Comparison of ENCODE assay signal across 8 mouse cellular contexts in the genomic region with DNA sequence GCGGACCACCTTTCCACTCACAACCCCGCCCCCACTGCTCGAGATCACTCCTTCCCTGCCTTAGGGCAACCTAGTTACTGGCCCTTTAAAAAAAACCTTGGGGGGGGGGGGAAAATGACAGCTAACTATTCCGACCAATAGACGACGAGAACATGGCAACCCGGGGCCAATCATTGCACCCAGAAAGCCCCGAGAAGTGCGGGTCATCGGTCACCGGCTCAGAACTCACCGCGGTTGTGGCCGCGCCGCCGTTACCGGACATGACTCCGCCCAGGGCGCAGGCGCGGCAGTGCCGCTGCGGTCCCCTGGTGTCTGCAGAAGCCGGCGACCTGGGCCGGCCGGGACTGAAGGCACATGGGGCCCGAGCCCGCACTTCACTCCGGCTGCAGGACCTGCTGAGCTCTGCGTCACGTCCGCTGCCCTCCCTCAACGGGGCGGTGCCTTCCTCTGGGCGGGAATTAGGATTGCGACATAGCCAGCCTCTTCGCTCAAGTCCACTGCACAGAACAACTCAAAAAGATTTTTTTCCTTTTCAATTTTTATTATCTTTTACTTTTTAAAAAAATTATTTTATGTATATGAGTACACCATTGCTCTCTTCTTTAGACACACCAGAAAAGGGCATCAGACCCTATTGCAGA. TPM values are rescaled to one million over a fixed set of nuclear protein-coding genes. Genes with fewer than 3 reads are reported as not detected.
DNase-seq lines count a peak whose midpoint lies in the region; ATAC-seq lines count a peak whose summit lies in the region.

TSS of gene Hmbs (minus strand) at position 448 of the 641 bp plus-strand sequence.

- no peaks in the 10 kb centered on the region for H3K9me3 ChIP-seq in hindbrain, embryonic 15.5 days

- peaks cover 36% of the 10 kb centered on the region for H3K79me2 ChIP-seq in macrophage (ENCODE audit: inconsistent target)

- H3K9ac ChIP-seq in hindbrain, embryonic 15.5 days, result peak within 1 kb of the TSS; percentile 70

- H3K4me3 ChIP-seq in hindbrain, embryonic 15.5 days, result peak within 1 kb of the TSS; percentile 67
- peak within 1 kb of the TSS; percentile 59 for H3K4me3 ChIP-seq in macrophage (ENCODE audit: inconsistent target)

- peak within 1 kb of the TSS; percentile 97 for H3K27ac ChIP-seq in hindbrain, embryonic 15.5 days (replicated peaks)
- H3K27ac ChIP-seq in macrophage, result peak within 1 kb of the TSS; percentile 34

- peak; percentile 93 for DNase-seq in R1 (ENCODE audit: low read depth, low spot score)
- peak; percentile 86 to 89 for DNase-seq in cerebellum, postnatal 36 days
- peak; percentile 82 to 91 for DNase-seq in frontal cortex, postnatal 36 days (ENCODE audit: low spot score in 2 of 2)
- DNase-seq in left cerebral cortex, adult 18-20 months (ENCODE audit: low spot score in 2 of 2), result peak; percentile 83 to 92
- DNase-seq in right cerebral cortex, adult 18-20 months, result peak; percentile 93
- peak; percentile 58 for DNase-seq in urinary bladder, postnatal 10 days (ENCODE audit: low spot score)

- 0% methylated on average over 39 of the region's 39 CpGs for WGBS in hindbrain, embryonic 15.5 days
- under 1% methylated on average over 39 of the region's 39 CpGs for WGBS in macrophage (ENCODE audit: missing documents)

- no peaks in the 10 kb centered on the region for H3K27me3 ChIP-seq in hindbrain, embryonic 15.5 days

- H3K36me3 ChIP-seq in hindbrain, embryonic 15.5 days, result peaks cover 19% of the 10 kb centered on the region
- H3K36me3 ChIP-seq in macrophage (ENCODE audit: inconsistent target), result peaks cover 21% of the 10 kb centered on the region

- H3K4me1 ChIP-seq in hindbrain, embryonic 15.5 days (replicated peaks), result peaks cover 15% of the 10 kb centered on the region

- peak within 1 kb of the TSS; percentile 64 for H3K4me2 ChIP-seq in hindbrain, embryonic 15.5 days

- peak; percentile 96 for ATAC-seq in hindbrain, embryonic 15.5 days (ENCODE audit: low FRiP score, low read depth)

RNA-seq across cellular contexts. Expression of gene Hmbs, which starts in this region (rescaled TPM):
- polyA plus RNA-seq in hindbrain, embryonic 15.5 days (2015; fragmentation: Nextera tagmentation; extraction: Ambion mirVana), result 64.8 and 64.9 TPM in 2 replicates
- 10 to 100 TPM; 18.1 to 19.7 TPM for total RNA-seq in left cerebral cortex, adult 18-20 months (2021)
- total RNA-seq in macrophage (2018; cell fraction: chromatin; rRNA removed), result 10 to 100 TPM in 17 of 26 experiments, 1 to 10 TPM in 9; 3.7 to 43.5 (median 17.2) TPM
- total RNA-seq in macrophage (2018; cell fraction: cytosol; rRNA removed), result 10 to 100 TPM; 18.1 to 35.7 (median 32.0) TPM
- 10 to 100 TPM in 19 of 26 experiments, 1 to 10 TPM in 7; 5.2 to 27.7 (median 15.3) TPM for total RNA-seq in macrophage (2018; cell fraction: nucleus; rRNA removed)
- 22.5 to 38.8 TPM (median 27.1 TPM) in 3 replicates for polyA plus RNA-seq in macrophage (2018)

Comparison
In these comparisons a context has a peak if more than half of its experiments do, and no peak if none do; other contexts are left out.
1. Peak in every context shown above with its lines: DNase-seq, ATAC-seq, H3K4me3 ChIP-seq and H3K27ac ChIP-seq.